Mouse (Mus musculus) thymus, postnatal 0 days (tissue): Measurements from ENCODE around the gene Tgfbr3. TPM values are rescaled to one million over a fixed set of nuclear protein-coding genes. Genes with fewer than 3 reads are reported as not detected.

Experiments
- DNase-seq: peaks from one replicate; pipeline ENCODE4 v3.0.0-alpha.2; 2015; ENCODE audit warnings: low spot score
- polyA plus RNA-seq: library from polyadenylated mRNA; unstranded; fragments of >200 nt; fragmentation: Nextera tagmentation; extraction: Ambion mirVana; gene quantifications from 2 replicates; pipeline ENCODE4 v1.2.1, GENCODE M21; 2015

Gene Tgfbr3
- polyA plus RNA-seq, 1 experiment from 2014 or later = 11.5 TPM

- DNase-seq = no peak
These were observed 205.0 kb downstream of the Tgfbr3 start for GRCm38 (mm10) chr5:107084431-107084830.

DNA sequence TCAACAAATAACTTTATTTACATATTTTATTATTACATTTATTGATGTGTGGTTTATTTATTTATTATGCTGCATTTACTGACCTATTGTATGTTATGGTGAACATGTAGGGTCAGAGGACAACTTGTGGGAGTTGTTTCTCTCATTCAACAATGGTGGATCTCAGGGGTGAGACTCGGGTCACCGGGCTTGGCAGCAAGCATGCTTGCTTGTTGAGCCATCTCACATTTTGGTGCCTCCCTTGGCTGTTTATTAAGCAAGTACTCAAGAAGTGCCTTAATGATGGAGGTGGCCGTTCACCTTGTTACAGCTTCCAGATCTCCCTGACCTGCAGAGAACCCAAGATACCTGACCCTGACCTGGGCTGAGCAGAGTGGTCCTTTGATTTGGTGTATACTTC lies 207.4 kb downstream of the Tgfbr3 start:
- DNase-seq = no peak

GRCm38 (mm10) chr5:107080986-107081624 lies 208.3 kb downstream of the Tgfbr3 start:
- no peak for DNase-seq

- DNase-seq = peak; percentile 65
These were observed 209.5 kb downstream of the Tgfbr3 start for GRCm38 (mm10) chr5:107079920-107080319.

- no peak for DNase-seq
These were observed 210.2 kb downstream of the Tgfbr3 start for GRCm38 (mm10) chr5:107079146-107079638.

DNA sequence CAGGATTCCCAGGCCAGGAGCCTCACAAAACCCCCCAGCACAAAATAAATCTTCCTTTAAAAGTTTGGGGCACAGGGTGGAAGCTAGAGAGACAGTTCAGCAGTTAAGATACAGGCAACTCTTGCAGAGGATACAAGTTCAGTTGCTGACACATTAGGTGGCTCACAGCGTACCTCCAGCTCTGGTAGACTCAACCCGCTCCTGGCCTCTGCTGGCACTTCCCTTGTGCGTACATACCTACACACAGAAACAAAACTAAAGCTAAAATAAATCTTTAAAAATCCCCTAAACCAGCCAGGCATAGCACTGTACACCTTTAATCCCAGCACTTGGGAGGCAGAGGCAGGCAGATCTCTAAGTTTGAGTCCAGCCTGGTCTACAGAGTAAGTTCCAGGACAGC lies 211.1 kb downstream of the Tgfbr3 start:
- DNase-seq = no peak

DNA sequence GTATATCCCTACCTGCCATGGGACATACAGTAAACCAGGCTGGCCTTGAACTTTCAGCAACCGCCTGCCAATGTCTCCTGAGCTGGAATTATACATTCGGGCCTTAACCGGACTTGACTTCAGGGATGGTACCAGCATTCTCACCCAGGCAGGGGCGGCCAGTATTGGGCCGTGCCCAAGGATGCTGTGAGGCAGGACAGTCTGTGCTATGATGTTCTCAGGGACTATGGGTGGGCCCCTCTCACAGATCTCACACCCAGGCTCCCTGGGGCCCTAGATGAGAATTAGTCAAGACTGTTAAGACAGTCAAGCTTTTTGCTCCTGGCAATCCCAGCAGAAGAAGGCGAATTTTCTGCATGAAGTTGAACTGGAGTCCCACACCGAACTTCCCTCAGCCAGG lies 211.5 kb downstream of the Tgfbr3 start:
- DNase-seq = no peak

GRCm38 (mm10) chr5:107074980-107075583 lies 214.3 kb downstream of the Tgfbr3 start:
- DNase-seq = no peak

GRCm38 (mm10) chr5:107074350-107074749 lies 215.1 kb downstream of the Tgfbr3 start:
- DNase-seq = no peak

- DNase-seq = no peak
These were observed 215.9 kb downstream of the Tgfbr3 start for GRCm38 (mm10) chr5:107073536-107073935.

- no peak for DNase-seq
These were observed 221.3 kb downstream of the Tgfbr3 start for GRCm38 (mm10) chr5:107068146-107068545.

GRCm38 (mm10) chr5:107067531-107067930 lies 221.9 kb downstream of the Tgfbr3 start:
- DNase-seq = no peak

GRCm38 (mm10) chr5:107064922-107065321 lies 224.5 kb downstream of the Tgfbr3 start:
- DNase-seq = no peak

- no peak for DNase-seq
These were observed 227.1 kb downstream of the Tgfbr3 start for GRCm38 (mm10) chr5:107062229-107062852.

DNA sequence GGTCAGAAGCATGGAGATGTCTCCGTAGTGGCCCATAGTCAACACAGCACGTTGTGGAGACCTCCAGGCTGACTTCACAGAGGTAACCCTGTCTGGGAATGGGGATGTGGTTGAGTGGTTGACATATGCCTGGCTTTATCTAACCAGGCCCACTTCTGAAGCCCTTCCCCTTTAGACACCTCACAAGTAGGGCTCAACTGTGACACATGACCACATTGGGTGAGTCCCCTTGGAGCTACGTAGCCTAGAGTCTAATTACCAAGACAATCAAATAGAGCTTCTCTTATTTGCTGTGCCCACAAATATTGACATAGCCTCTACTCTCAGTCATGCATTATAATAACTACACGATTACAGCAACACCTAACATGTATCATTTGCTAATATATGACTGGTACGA lies 229.9 kb downstream of the Tgfbr3 start:
- no peak for DNase-seq

GRCm38 (mm10) chr5:107058642-107059041 lies 230.8 kb downstream of the Tgfbr3 start:
- no peak for DNase-seq

Other genes starting within 250 kb of the Tgfbr3 start
- 2.7 and 3.5 TPM in 2 replicates for gene Brdt, start 41.5 kb upstream of the Tgfbr3 start, polyA plus RNA-seq
- 1.6 and 2.3 TPM in 2 replicates for gene Ephx4, start 113.1 kb upstream of the Tgfbr3 start, polyA plus RNA-seq
- not detected in 2 replicates for gene Lpcat2b, start 141.9 kb upstream of the Tgfbr3 start, polyA plus RNA-seq
- gene Btbd8, start 148.4 kb upstream of the Tgfbr3 start, polyA plus RNA-seq = 10.0 and 10.8 TPM in 2 replicates
- 0.09 and 0.27 TPM in 2 replicates for gene Gm42669, start 218.0 kb upstream of the Tgfbr3 start, polyA plus RNA-seq
- 0.03 and 0.09 TPM in 2 replicates for gene 1700028K03Rik, start 245.1 kb upstream of the Tgfbr3 start, polyA plus RNA-seq